ENCODE assay signal across 9 mouse cellular contexts in genomic region chr8:88495071-88495805, GRCm38 (mm10). TPM values are rescaled to one million over a fixed set of nuclear protein-coding genes. Genes with fewer than 3 reads are reported as not detected.
DNase-seq lines count a peak whose midpoint lies in the region; ATAC-seq and TF ChIP-seq lines count a peak whose summit lies in the region.
"Had no signal": no experiment of that assay in that cellular context is flagged by ENCODE, and none has a peak within 500 bp of the region (broad histone marks: within the 10 kb centered on the region; RNA-seq: fewer than 3 reads in every experiment).

No protein-coding gene starts in this region.

- H3K4me1 ChIP-seq in kidney, embryonic 16.5 days (ENCODE audit: insufficient read depth, low read length) = no peaks in the 10 kb centered on the region
- H3K4me1 ChIP-seq in kidney, adult 2 months (ENCODE audit: control insufficient read depth, insufficient read depth, low read length) = no peaks in the 10 kb centered on the region
- 0 out of 2 replicates have a peak, but pooled peaks cover 3% of the 10 kb centered on the region for H3K4me1 ChIP-seq in embryonic facial prominence, embryonic 11.5 days (ENCODE audit: control insufficient read depth, insufficient read depth, low read length)
- H3K4me1 ChIP-seq in hindbrain, embryonic 13.5 days (replicated peaks) = peaks cover 13% of the 10 kb centered on the region
- no peaks in the 10 kb centered on the region for H3K4me1 ChIP-seq in limb, embryonic 11.5 days (ENCODE audit: control insufficient read depth, insufficient read depth, low read length)

- no peaks in the 10 kb centered on the region for H3K36me3 ChIP-seq in kidney, embryonic 16.5 days (ENCODE audit: insufficient read depth, low read length)
- H3K36me3 ChIP-seq in kidney, adult 2 months (ENCODE audit: control insufficient read depth, insufficient read depth, low read length) = no peaks in the 10 kb centered on the region
- H3K36me3 ChIP-seq in embryonic facial prominence, embryonic 11.5 days (replicated peaks; ENCODE audit: control insufficient read depth, insufficient read depth, low read depth, low read length) = no peaks in the 10 kb centered on the region
- H3K36me3 ChIP-seq in hindbrain, embryonic 13.5 days = no peaks in the 10 kb centered on the region
- no peaks in the 10 kb centered on the region for H3K36me3 ChIP-seq in limb, embryonic 11.5 days (ENCODE audit: control insufficient read depth, insufficient read depth, low read length)

- H3K4me2 ChIP-seq in kidney, embryonic 16.5 days (replicated peaks; ENCODE audit: low read depth, low read length) = no peak overlapping the region
- H3K4me2 ChIP-seq in embryonic facial prominence, embryonic 11.5 days (ENCODE audit: low read depth, low read length) = no peak overlapping the region
- peak overlapping the region; percentile 34 for H3K4me2 ChIP-seq in hindbrain, embryonic 13.5 days
- no peak overlapping the region for H3K4me2 ChIP-seq in limb, embryonic 11.5 days (ENCODE audit: low read depth, severe bottlenecking)

- H3K27ac ChIP-seq in kidney, embryonic 16.5 days (ENCODE audit: low read length) = no peak overlapping the region
- no peak overlapping the region for H3K27ac ChIP-seq in kidney, adult 2 months (ENCODE audit: insufficient read depth, low read depth, low read length)
- H3K27ac ChIP-seq in embryonic facial prominence, embryonic 11.5 days (replicated peaks; ENCODE audit: low read depth, low read length) = no peak overlapping the region
- peak overlapping the region; percentile 23; the same call in 1 of the 2 replicates for H3K27ac ChIP-seq in hindbrain, embryonic 13.5 days
- no peak overlapping the region for H3K27ac ChIP-seq in limb, embryonic 11.5 days (replicated peaks; ENCODE audit: low read depth, low read length)

- TF ChIP-seq POLR2A in kidney, adult 2 months (IDR thresholded peaks at IDR 0.05; ENCODE audit: low read depth, low read length) = no peak

- 7% methylated on average over 11 of the region's 11 CpGs for WGBS in kidney, embryonic 16.5 days
- 24% methylated on average over 11 of the region's 11 CpGs for WGBS in kidney, adult 2 months
- 3% methylated on average over 11 of the region's 11 CpGs for WGBS in embryonic facial prominence, embryonic 11.5 days
- WGBS in hindbrain, embryonic 13.5 days = 5% methylated on average over 11 of the region's 11 CpGs
- WGBS in limb, embryonic 11.5 days = 7% methylated on average over 11 of the region's 11 CpGs

- no peaks in the 10 kb centered on the region for H3K27me3 ChIP-seq in kidney, embryonic 16.5 days (ENCODE audit: insufficient read depth, low read length)
- H3K27me3 ChIP-seq in kidney, adult 2 months (replicated peaks; ENCODE audit: control insufficient read depth, insufficient read depth, low read length) = no peaks in the 10 kb centered on the region
- no peaks in the 10 kb centered on the region for H3K27me3 ChIP-seq in embryonic facial prominence, embryonic 11.5 days (ENCODE audit: control insufficient read depth, insufficient read depth, low read length)
- no peaks in the 10 kb centered on the region for H3K27me3 ChIP-seq in hindbrain, embryonic 13.5 days
- H3K27me3 ChIP-seq in limb, embryonic 11.5 days (ENCODE audit: control insufficient read depth, insufficient read depth, low read length) = no peaks in the 10 kb centered on the region

- TF ChIP-seq CTCF in kidney, adult 2 months (conservative IDR thresholded peaks at IDR 0.05; ENCODE audit: insufficient read depth, insufficient read length, low read depth, low read length) = no peak

- H3K4me3 ChIP-seq in kidney, embryonic 16.5 days (ENCODE audit: low read length) = no peak overlapping the region
- no peak overlapping the region for H3K4me3 ChIP-seq in kidney, adult 2 months (ENCODE audit: insufficient read depth, low read depth, low read length)
- no peak overlapping the region for H3K4me3 ChIP-seq in embryonic facial prominence, embryonic 11.5 days (ENCODE audit: low read depth, low read length)
- H3K4me3 ChIP-seq in hindbrain, embryonic 13.5 days = 0 out of 2 replicates have a peak overlapping the region, but pooled peaks have one; percentile 14
- H3K4me3 ChIP-seq in limb, embryonic 11.5 days (ENCODE audit: low read depth, low read length) = no peak overlapping the region
- H3K4me3 ChIP-seq: erythroblast, embryonic 14.5 days had no signal

- DNase-seq in kidney, adult 2 months = no peak
- DNase-seq in embryonic facial prominence, embryonic 11.5 days (ENCODE audit: low spot score) = peak; percentile 35
- DNase-seq in limb, embryonic 11.5 days (ENCODE audit: low spot score) = peak; percentile 33
- DNase-seq in adipocyte (ENCODE audit: low spot score) = no peak
- DNase-seq in spleen, postnatal 36 days (ENCODE audit: low spot score in 2 of 2) = no peak
- no peak for DNase-seq in thymus, postnatal 10 days (ENCODE audit: low spot score in 2 of 2)

- no peak overlapping the region for H3K9ac ChIP-seq in kidney, embryonic 16.5 days (replicated peaks; ENCODE audit: low read length)
- H3K9ac ChIP-seq in embryonic facial prominence, embryonic 11.5 days (replicated peaks; ENCODE audit: low read length) = peak overlapping the region; percentile 13; the same call in 1 of the 2 replicates
- peak overlapping the region; percentile 19; the same call in 1 of the 2 replicates for H3K9ac ChIP-seq in hindbrain, embryonic 13.5 days
- H3K9ac ChIP-seq in limb, embryonic 11.5 days (ENCODE audit: low read length) = no peak overlapping the region

- ATAC-seq in kidney, embryonic 16.5 days (ENCODE audit: low FRiP score, low TSS enrichment) = peak; percentile 71; the same call in 1 of the 2 replicates
- no peak for ATAC-seq in embryonic facial prominence, embryonic 11.5 days (replicated peaks; ENCODE audit: insufficient number of reproducible peaks, low FRiP score, low TSS enrichment, low read depth)
- ATAC-seq in hindbrain, embryonic 13.5 days (ENCODE audit: low FRiP score) = peak; percentile 69
- no peak for ATAC-seq in limb, embryonic 11.5 days (ENCODE audit: insufficient number of reproducible peaks, low FRiP score, low TSS enrichment, low read depth)

- no peaks in the 10 kb centered on the region for H3K9me3 ChIP-seq in kidney, embryonic 16.5 days (ENCODE audit: low read length)
- no peaks in the 10 kb centered on the region for H3K9me3 ChIP-seq in embryonic facial prominence, embryonic 11.5 days (replicated peaks; ENCODE audit: control insufficient read depth, low read length)
- peaks cover 5% of the 10 kb centered on the region; the same call in 1 of the 2 replicates for H3K9me3 ChIP-seq in hindbrain, embryonic 13.5 days
- no peaks in the 10 kb centered on the region for H3K9me3 ChIP-seq in limb, embryonic 11.5 days (ENCODE audit: control insufficient read depth, low read length)

RNA-seq across cellular contexts. Expression of gene Nkd1, which starts 25.9 kb away (rescaled TPM):
- 66.5 and 66.9 TPM in 2 replicates for polyA plus RNA-seq in kidney, embryonic 16.5 days (2015; fragmentation: Nextera tagmentation; extraction: Ambion mirVana)
- 8.6 and 9.6 TPM in 2 replicates for polyA plus RNA-seq in kidney, adult 2 months (2012; rRNA removed)
- 45.0 and 50.7 TPM in 2 replicates for polyA plus RNA-seq in embryonic facial prominence, embryonic 11.5 days (2014; fragmentation: Nextera tagmentation; extraction: Ambion mirVana)
- polyA plus RNA-seq in hindbrain, embryonic 13.5 days (2015; fragmentation: Nextera tagmentation; extraction: Ambion mirVana) = 53.8 and 76.0 TPM in 2 replicates
- 47.6 and 52.8 TPM in 2 replicates for polyA plus RNA-seq in limb, embryonic 11.5 days (2014; fragmentation: Nextera tagmentation; extraction: Ambion mirVana)
- polyA plus RNA-seq: erythroblast, embryonic 14.5 days had no signal

Comparison
In these comparisons a context has a peak if more than half of its experiments do, and no peak if none do; other contexts are left out.
1. ATAC-seq: peak in kidney, embryonic 16.5 days (single experiment) and hindbrain, embryonic 13.5 days (single experiment); none in embryonic facial prominence, embryonic 11.5 days (single experiment) and limb, embryonic 11.5 days (single experiment).
2. H3K9ac ChIP-seq: peak in embryonic facial prominence, embryonic 11.5 days (single experiment) and hindbrain, embryonic 13.5 days (single experiment); none in kidney, embryonic 16.5 days (single experiment) and limb, embryonic 11.5 days (single experiment).
3. DNase-seq: peak in embryonic facial prominence, embryonic 11.5 days (single experiment) and limb, embryonic 11.5 days (single experiment); none in kidney, adult 2 months (single experiment), adipocyte (single experiment), spleen, postnatal 36 days (0 of 2) and thymus, postnatal 10 days (0 of 2).